Mouse (Mus musculus) urinary bladder, postnatal 14 days (tissue): ENCODE results near the gene Ror1.

Experiments used
- DNase-seq: peaks from one replicate; pipeline ENCODE4 v3.0.0; 2021; ENCODE audit warnings: low spot score

Ror1 gene

GRCm38 (mm10) chr4:100095685-100096595, at the start of gene Ror1:
TSS of gene Ror1 (plus strand) at chr4:100095791.
- peak; percentile 91 for DNase-seq

- no peak for DNase-seq
Observed at GRCm38 (mm10) chr4:100047066-100047465, 48.5 kb upstream of the Ror1 start.

GRCm38 (mm10) chr4:100048351-100048950, 47.1 kb upstream of the Ror1 start:
- no peak for DNase-seq

GRCm38 (mm10) chr4:100051767-100052166, 43.8 kb upstream of the Ror1 start:
- no peak for DNase-seq

GRCm38 (mm10) chr4:100052258-100052657, 43.3 kb upstream of the Ror1 start:
- no peak for DNase-seq

GRCm38 (mm10) chr4:100056046-100056445, 39.5 kb upstream of the Ror1 start:
- DNase-seq = no peak

GRCm38 (mm10) chr4:100056446-100056845, 39.1 kb upstream of the Ror1 start:
- no peak for DNase-seq

- DNase-seq = no peak
Observed at GRCm38 (mm10) chr4:100057381-100057780, 38.2 kb upstream of the Ror1 start.

GRCm38 (mm10) chr4:100058631-100059030, 37.0 kb upstream of the Ror1 start:
- no peak for DNase-seq

- DNase-seq = no peak
Observed at GRCm38 (mm10) chr4:100059811-100060210, 35.8 kb upstream of the Ror1 start.

- no peak for DNase-seq
Observed at GRCm38 (mm10) chr4:100061396-100062066, 34.1 kb upstream of the Ror1 start.

- no peak for DNase-seq
Observed at GRCm38 (mm10) chr4:100065686-100066085, 29.9 kb upstream of the Ror1 start.

GRCm38 (mm10) chr4:100070101-100070500, 25.5 kb upstream of the Ror1 start:
- no peak for DNase-seq

GRCm38 (mm10) chr4:100096596-100097181, 1.1 kb downstream of the Ror1 start:
- peak; percentile 10 for DNase-seq

- no peak for DNase-seq
Observed at GRCm38 (mm10) chr4:100097364-100097979, 1.9 kb downstream of the Ror1 start.

- no peak for DNase-seq
Observed at GRCm38 (mm10) chr4:100101066-100101820, 5.7 kb downstream of the Ror1 start.

- DNase-seq = no peak
Observed at GRCm38 (mm10) chr4:100101844-100102243, 6.3 kb downstream of the Ror1 start.

- no peak for DNase-seq
Observed at GRCm38 (mm10) chr4:100104241-100104640, 8.7 kb downstream of the Ror1 start.

GRCm38 (mm10) chr4:100107593-100107992, 12.0 kb downstream of the Ror1 start:
- DNase-seq = no peak

- DNase-seq = no peak
Observed at GRCm38 (mm10) chr4:100108551-100108950, 13.0 kb downstream of the Ror1 start.

GRCm38 (mm10) chr4:100114148-100114547, 18.6 kb downstream of the Ror1 start:
- DNase-seq = no peak
